In genomic region chr2:77134906-77135305, GRCm38 (mm10) we compare ENCODE assay signal across 23 mouse cellular contexts. TPM values are rescaled to one million over a fixed set of nuclear protein-coding genes. Genes with fewer than 3 reads are reported as not detected.
DNase-seq lines count a peak whose midpoint lies in the region; ATAC-seq lines count a peak whose summit lies in the region.
"Had no signal": no experiment of that assay in that cellular context is flagged by ENCODE, and none has a peak within 500 bp of the region (broad histone marks: within the 10 kb centered on the region; RNA-seq: fewer than 3 reads in every experiment).

No protein-coding gene starts in this region.

- peak; percentile 70 for DNase-seq in 3T3-L1 (ENCODE audit: low read depth, low spot score)
- DNase-seq in Muller cell, postnatal 12 days (ENCODE audit: inconsistent ontology term), result peak; percentile 41
- DNase-seq in adipocyte (ENCODE audit: low spot score), result peak; percentile 28
- DNase-seq in gastrocnemius, adult 18-20 months (ENCODE audit: low spot score), result no peak
- DNase-seq in kidney, postnatal 4 days, result no peak
- DNase-seq: adrenal gland, adult 2 months; adrenal gland, postnatal 10 days; adrenal gland, postnatal 25 days; B cell, adult 2 months; cerebellum, adult 11 months; cerebellum, adult 18-20 months; cerebellum, adult 8-10 months; cerebellum, adult 9-11 months; cerebellum, postnatal 14 days; cerebellum, postnatal 36 days; embryo, embryonic 11 days had no signal

- no peak for ATAC-seq in erythroid progenitor cell, adult 5-6 weeks (replicated peaks; ENCODE audit: low FRiP score, poor library complexity, severe bottlenecking)
- ATAC-seq: activated CD4-positive, CD25-positive, alpha-beta regulatory T cell, adult 4 months; CD4-positive, CD25-positive, alpha-beta regulatory T cell, adult 4 months; forebrain, embryonic 14.5 days; forebrain, embryonic 16.5 days; Patski had no signal

RNA-seq across cellular contexts. Expression of gene Ccdc141, which starts 35.5 kb away (rescaled TPM):
- total RNA-seq in gastrocnemius, adult 18-20 months (2021), result 1 to 10 TPM; 4.2 to 5.1 TPM
- 2.2 and 2.9 TPM in 2 replicates for total RNA-seq in erythroid progenitor cell, adult 5-6 weeks (2015; ENCODE audit: low replicate concordance)
- 0.45 and 4.2 TPM in 2 replicates for total RNA-seq in erythroid progenitor cell, adult 5-6 weeks (2017; ENCODE audit: low replicate concordance)
- total RNA-seq: CH12.LX had no signal

Comparison
In these comparisons a context has a peak if more than half of its experiments do, and no peak if none do; other contexts are left out.
1. DNase-seq: peak in 3T3-L1 (single experiment), Muller cell, postnatal 12 days (single experiment) and adipocyte (single experiment); none in gastrocnemius, adult 18-20 months (single experiment) and kidney, postnatal 4 days (0 of 2).